Mouse (Mus musculus) CH12F3 (cell line): ENCODE results near the gene 1700020D05Rik.

Experiments used
- in situ Hi-C: fragments of 300-500 bp; cut with MboI; formaldehyde crosslinking; loops from 2 replicates; pipeline ENCODE4 v1.14.3; 2020; ENCODE audit warnings: low sequenced_read_pairs

The 1700020D05Rik gene

GRCm38 (mm10) chr19:5503687-5504086 is at the start of gene 1700020D05Rik:
TSS of gene 1700020D05Rik (minus strand) at chr19:5503787.
- in situ Hi-C loops: no loop called here

GRCm38 (mm10) chr19:5547471-5548056 is 44.0 kb upstream of the 1700020D05Rik start:
- in situ Hi-C loops: no loop called here

GRCm38 (mm10) chr19:5544031-5544430 is 40.4 kb upstream of the 1700020D05Rik start:
- in situ Hi-C loops: no loop called here

- in situ Hi-C loops: no loop called here
These were observed 39.8 kb upstream of the 1700020D05Rik start for GRCm38 (mm10) chr19:5543362-5543761.

- in situ Hi-C loops: no loop called here
These were observed 35.2 kb upstream of the 1700020D05Rik start for GRCm38 (mm10) chr19:5538786-5539185.

- in situ Hi-C loops: no loop called here
These were observed 28.9 kb upstream of the 1700020D05Rik start for GRCm38 (mm10) chr19:5532520-5532919.

- in situ Hi-C loops: no loop called here
These were observed 26.5 kb upstream of the 1700020D05Rik start for GRCm38 (mm10) chr19:5530138-5530524.

- in situ Hi-C loops: loop anchor here (5.0 kb wide), 1 partner anchor 33 kb away; the partner anchor contains the start of gene Ovol1
These were observed 25.9 kb upstream of the 1700020D05Rik start for GRCm38 (mm10) chr19:5529325-5530137.

- in situ Hi-C loops: loop anchor here (5.0 kb wide), 1 partner anchor 37 kb away; the partner anchor contains the start of gene Ovol1
These were observed 21.6 kb upstream of the 1700020D05Rik start for GRCm38 (mm10) chr19:5525204-5525603.

GRCm38 (mm10) chr19:5518721-5519120 is 15.1 kb upstream of the 1700020D05Rik start:
- in situ Hi-C loops: no loop called here

GRCm38 (mm10) chr19:5516906-5517505 is 13.4 kb upstream of the 1700020D05Rik start:
- in situ Hi-C loops: no loop called here

- in situ Hi-C loops: no loop called here
These were observed 12.5 kb upstream of the 1700020D05Rik start for GRCm38 (mm10) chr19:5515840-5516777.

- in situ Hi-C loops: no loop called here
These were observed 9.4 kb upstream of the 1700020D05Rik start for GRCm38 (mm10) chr19:5513005-5513349.

- in situ Hi-C loops: no loop called here
These were observed 8.8 kb upstream of the 1700020D05Rik start for GRCm38 (mm10) chr19:5512091-5513004.

- in situ Hi-C loops: no loop called here
These were observed 7.6 kb upstream of the 1700020D05Rik start for GRCm38 (mm10) chr19:5511074-5511632.

- in situ Hi-C loops: no loop called here
These were observed 6.7 kb upstream of the 1700020D05Rik start, which contains the start of gene Snx32 for GRCm38 (mm10) chr19:5510031-5511026. TSS of gene Snx32 (minus strand) at chr19:5510538.

- in situ Hi-C loops: no loop called here
These were observed 3.2 kb downstream of the 1700020D05Rik start for GRCm38 (mm10) chr19:5500330-5500875.

- in situ Hi-C loops: no loop called here
These were observed 7.6 kb downstream of the 1700020D05Rik start for GRCm38 (mm10) chr19:5496052-5496370.
